Mouse (Mus musculus): ENCODE data around the gene Ptprj.

DNA sequence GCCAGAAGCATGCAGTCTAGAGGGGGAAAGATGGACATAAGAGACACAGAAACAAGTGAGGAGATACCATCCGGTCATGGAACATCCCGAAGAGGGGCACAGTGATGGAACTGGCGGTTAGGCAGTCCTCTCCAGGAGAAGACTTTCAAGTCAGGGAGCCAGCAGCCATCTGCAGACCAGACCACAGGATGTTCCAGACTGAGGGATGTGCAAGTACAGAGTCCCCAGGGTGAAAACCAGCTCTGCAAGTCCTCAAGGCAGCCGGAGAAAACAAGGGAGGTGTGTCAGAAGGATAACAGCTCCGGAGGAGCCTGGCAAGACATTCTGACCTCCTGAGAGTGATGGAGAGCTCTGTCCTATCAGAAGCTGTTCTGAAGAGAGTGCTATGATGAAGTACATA lies 40.4 kb upstream of the Ptprj start:
- TF ChIP-seq POLR2A (IDR thresholded peaks at IDR 0.05; ENCODE audit: borderline replicate concordance, insufficient read depth, low read length), result no peak
- TF ChIP-seq CTCF (IDR thresholded peaks at IDR 0.05; ENCODE audit: borderline replicate concordance, insufficient read depth, low read depth, low read length), result no peak

Data from cerebellum, adult 2 months (tissue).